Mouse (Mus musculus) C2C12 (cell line): ENCODE measurements at regions not wholly inside any gene's neighbourhood (a gene's known extent, or its start where the extent isn't known, plus 50 kb on each side); places are given as distances from the start of the nearest gene placed in this dataset.

ENCODE experiments used
- CEBPB ChIP-seq: IDR thresholded peaks from one replicate; pipeline ENCODE4 v1.6.1; 2011; ENCODE audit warnings: low read depth, mild to moderate bottlenecking, control low read depth, moderate library complexity
- CTCF ChIP-seq: IDR thresholded peaks from one replicate; pipeline ENCODE4 v1.5.1; 2011; ENCODE audit not compliant: control insufficient read depth, insufficient read depth, insufficient read length
- MAX ChIP-seq: IDR thresholded peaks from one replicate; pipeline ENCODE4 v1.6.1; 2011; ENCODE audit warnings: mild to moderate bottlenecking, control low read depth

DNA sequence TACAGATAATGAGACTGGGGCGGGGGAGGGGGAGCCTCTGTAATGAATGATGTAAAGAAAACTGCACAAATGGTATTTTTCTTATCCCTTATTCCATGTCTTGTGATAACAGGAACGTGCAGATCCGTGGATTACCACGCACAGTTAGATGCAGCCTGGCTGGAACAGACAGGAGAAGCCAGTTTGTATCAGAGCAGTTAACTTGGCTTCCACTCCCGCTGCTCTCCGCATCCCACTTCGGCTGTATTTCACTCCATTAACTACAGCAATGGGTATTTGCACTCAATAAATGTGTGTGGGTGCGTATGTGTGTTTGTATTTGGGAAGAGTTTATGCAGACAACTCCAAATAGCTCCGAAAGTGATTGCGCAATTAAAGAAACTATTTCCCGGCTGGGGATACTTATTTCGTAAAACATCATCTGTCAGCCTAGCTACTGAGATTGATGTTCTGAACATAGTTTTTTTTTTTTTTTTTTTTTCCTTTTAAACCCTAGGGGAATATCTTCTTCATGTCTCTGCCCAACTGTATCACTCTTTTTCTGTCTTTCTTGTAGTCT is 368.7 kb upstream of the Fign start:
- no peak for TF ChIP-seq MAX
- no peak for TF ChIP-seq CTCF
- peak; percentile 53 for TF ChIP-seq CEBPB
